Mouse (Mus musculus): Measurements from ENCODE around the gene Cd2.

GRCm38 (mm10) chr3:101306090-101306489, 18.4 kb upstream of the Cd2 start:
- TF ChIP-seq BHLHE40 (IDR thresholded peaks at IDR 0.05; ENCODE audit: borderline replicate concordance, low read depth, low read length) (no peak), ZMIZ1 (IDR thresholded peaks at IDR 0.05; ENCODE audit: low read depth, low read length) (no peak), GATA1 (IDR thresholded peaks at IDR 0.05; ENCODE audit: low read depth, low read length) (no peak)

Data from MEL (cell line).